Mouse (Mus musculus) stomach, postnatal 0 days (tissue): Measurements from ENCODE around the gene Ankrd39.
A peak's percentile ranks its signal among the peaks of the same experiment; 100 is the strongest.

Experiments
- CTCF ChIP-seq: IDR thresholded peaks from 2 replicates; pipeline ENCODE4 v1.5.1; 2016; ENCODE audit warnings: antibody characterized with exemption, low read depth, mild to moderate bottlenecking, moderate library complexity
- EP300 ChIP-seq: optimal IDR thresholded peaks from 2 replicates; pipeline ENCODE3; 2016; ENCODE audit warnings: antibody characterized with exemption

DNA sequence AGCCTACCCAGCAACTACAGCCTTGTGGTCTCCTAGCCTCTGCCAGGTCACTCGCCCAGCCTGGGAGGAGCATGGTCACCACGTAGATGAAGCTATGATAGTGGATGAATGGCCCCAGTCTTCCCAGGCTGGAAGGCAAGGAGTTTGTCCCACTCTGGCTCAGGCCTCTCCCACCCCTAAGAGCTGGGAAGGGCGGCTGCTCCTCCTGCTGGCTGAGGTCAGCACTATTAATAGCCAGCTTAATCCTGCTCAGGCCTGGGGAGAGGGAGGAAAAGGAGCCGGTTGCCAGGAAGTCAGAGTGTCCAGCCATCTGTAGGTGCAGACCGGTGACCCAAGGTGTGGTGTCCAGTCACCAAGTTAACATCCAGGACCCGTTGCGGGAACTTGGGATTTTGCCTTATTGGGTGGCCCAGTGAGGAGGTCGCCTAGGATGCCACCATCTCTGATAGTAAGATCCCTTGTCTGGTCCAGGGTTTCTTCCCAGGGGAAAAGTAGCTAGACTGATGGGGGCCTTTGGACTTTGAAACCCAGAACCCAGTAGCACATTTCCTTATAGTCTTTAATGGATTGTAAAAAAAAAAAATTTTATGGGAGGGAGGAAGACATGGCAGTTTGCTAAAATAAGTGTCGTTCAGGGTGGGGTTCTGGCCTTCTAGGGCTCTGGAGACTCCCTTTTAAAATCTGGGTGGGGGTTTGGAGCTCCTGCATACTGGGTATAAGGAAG is 54.7 kb downstream of the Ankrd39 start:
- TF ChIP-seq CTCF (peak; percentile 88), EP300 (no peak)
